Mouse (Mus musculus): ENCODE data around the gene Sox8.

The Sox8 gene

DNA sequence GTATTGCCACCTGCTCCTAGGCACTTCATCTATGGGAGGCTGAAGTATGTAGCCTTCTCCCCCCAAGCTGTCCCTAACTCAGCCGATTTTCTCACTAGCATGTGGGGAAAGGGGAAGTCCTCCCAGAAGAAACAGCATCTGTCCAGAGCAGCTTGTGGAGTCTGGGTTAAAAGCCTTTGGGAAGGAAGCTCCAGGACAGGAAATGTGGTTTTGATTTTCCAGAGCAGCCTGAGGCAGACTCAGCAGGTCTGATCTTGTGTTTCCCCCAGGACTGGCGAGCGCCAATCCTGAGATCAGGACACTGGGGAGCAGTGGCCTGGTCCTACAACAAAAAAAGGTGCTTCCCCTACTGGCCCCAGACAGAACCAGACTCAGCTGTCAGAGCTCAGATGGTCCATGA is 15.3 kb downstream of the Sox8 start:
- DNase-seq = no peak

DNA sequence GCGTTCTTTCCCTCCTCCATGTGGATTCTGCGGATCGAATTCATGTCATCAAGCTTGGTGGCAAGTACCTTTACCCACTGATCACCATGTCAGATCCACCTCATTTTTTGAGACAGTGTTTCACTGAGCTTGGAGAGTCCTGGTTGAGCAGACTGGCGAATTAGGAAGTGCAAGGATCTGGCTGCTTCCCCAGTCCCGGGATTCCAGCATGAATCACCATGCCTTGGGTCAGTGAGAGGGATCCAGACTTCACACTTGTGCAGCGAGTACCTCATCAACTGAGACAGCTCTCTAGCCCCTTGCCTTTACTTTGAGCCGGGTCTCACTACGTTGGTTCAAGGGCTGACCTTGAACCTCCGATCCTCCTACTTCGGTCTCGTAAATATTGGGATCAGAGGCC is 19.2 kb downstream of the Sox8 start:
- DNase-seq = no peak

DNA sequence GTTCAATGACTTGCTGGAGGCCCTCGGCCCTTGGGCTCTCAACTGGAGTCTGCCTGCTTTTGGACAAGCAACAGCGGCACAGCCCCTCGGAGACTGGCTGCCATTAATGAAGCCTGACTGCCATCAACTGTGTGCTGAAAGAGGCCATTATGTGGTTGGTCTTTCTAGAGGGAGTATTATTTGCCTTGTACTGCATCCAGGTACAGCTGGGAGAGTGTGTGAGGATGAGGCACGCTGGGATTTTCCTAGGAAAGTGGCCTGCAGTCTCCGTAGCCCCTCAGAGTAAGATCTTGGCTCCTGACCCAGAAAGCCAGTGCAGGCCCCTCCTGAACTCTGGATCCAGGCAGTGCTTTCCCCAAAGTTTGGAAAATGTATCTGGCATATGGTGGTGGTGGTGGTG is 20.5 kb downstream of the Sox8 start:
- DNase-seq = no peak

DNA sequence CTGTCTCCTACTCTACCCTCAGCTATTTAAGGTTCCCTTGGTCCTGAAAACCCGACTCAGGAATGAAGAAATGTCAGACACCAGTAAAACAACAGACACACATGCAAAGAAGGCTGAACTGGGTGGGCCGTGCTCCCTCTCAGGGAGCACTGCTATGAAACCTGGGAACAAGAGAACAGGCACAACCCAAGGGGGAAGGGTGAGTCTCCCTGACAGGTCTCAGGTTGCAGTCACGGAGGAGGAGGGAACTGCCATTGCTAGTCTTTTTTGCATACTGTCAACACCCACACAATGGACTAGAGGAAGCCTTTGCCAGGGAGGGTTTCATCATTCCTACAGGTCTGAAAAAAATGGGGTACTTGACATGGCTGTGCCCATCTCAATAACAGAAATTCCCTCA is 23.5 kb downstream of the Sox8 start:
- DNase-seq = no peak

DNA sequence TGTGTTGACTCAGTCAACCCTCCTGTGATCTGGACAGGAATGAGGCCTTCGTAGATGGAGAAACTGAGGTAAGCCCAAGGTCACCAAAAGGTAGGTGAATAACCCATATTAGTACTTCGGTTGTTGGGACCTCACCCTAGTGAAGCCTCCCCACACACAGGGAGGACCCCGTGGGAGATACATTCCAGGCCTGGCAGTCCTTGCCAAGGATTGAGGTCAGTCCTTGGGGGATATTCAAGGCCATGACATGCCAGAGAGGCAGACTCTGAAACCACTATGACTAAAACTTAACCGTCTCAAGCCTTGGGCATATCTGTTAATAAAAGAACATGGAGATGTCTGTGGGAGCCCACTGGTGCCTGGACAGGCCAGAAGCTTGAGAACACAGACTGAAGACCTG is 28.7 kb downstream of the Sox8 start:
- DNase-seq = no peak

DNA sequence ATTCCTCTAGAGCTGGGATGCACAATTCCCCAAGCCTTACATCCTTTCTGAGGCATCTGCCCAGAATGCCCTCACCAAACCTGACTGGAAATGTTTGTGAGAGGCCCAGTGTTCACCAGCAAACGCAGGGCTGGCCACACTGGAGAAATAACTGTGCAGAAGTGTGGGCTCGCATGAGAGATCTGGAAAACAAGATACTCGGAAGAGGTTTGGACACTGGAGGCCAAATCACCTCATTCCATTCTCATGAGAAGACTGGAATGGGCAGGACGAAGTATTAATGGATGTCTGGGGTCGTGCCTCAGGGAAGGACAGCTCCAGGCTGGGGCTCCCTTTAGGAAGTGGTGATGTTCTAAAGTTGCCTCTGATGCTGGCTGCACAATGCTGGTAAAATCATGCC is 29.8 kb downstream of the Sox8 start:
- no peak for DNase-seq

DNA sequence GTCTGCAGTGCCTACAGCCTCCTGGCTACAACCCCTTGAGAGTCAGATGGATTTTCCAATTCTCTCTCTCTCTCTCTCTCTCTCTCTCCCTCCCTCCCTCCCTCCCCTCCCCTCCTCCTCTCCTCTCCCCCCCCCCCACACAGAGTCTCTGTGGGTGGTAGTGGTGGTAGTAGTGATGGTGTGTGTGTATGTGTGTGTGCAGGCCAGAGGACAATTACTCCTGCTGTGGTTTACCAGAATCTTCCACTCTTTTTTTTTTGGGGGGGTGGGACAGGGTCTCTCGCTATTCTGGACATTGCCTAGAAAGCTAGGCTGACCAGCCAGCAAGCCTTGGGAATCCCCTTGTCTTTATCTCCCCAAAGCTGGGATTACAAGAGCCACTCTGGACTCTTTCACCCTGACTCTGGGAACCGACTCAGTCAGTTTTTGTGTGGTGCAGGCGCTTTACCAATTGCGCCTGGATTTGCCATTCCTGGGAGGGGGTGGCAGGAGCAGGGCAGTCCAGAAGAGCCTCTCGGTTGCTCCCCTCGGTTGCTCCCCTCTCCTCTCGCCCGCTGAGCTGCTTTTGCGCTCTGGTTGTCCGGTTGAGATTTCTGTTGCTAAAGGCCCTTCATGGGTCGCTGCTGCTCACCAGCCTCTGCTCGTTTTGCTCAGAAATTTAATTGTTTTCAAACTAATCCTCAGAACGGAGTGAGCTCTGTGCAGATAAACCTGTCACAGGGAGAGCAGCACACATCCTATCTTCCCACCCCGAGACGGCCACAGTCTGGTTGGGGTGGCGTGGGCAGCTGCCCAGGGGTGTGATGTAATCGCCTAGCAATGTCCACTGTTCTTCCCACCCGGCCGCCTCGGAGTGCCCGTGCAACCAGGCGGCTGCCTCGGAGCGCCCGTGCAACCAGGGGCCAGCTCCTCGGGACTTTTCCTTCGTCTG is 31.3 kb downstream of the Sox8 start:
- DNase-seq = peak; percentile 48 to 68

DNA sequence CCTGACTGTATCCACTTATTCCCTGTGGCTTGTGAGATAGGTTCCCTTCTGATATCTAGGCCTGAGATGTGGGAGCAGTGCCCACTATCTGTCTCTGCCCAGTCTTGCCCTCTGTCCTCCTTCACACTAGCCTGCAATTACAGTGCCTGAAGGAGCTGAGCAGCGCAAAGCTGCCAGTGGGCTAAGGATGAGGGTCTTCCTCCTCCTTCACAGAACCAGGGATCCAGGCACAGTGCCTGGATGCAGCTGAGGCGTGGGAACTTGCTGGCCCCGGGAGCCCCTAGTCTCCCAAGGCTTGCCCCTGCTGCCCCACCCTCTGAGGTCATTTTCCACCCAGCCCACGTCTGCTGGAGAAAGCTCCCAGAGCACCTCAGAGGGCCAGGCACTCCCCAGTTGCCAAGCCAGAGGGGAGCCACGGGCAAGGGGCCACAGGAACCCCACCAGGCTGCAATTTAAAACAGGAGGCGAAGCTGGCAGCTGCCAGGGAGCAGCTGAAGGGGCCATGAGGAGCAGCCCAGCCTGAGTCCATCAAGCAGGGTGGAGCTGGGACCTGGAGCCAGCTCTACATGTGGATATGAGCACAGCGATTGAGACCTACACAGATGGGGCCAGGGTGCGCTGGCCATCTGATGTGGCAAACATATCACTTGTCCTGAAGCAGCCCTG is 40.0 kb downstream of the Sox8 start:
- no peak for DNase-seq

DNA sequence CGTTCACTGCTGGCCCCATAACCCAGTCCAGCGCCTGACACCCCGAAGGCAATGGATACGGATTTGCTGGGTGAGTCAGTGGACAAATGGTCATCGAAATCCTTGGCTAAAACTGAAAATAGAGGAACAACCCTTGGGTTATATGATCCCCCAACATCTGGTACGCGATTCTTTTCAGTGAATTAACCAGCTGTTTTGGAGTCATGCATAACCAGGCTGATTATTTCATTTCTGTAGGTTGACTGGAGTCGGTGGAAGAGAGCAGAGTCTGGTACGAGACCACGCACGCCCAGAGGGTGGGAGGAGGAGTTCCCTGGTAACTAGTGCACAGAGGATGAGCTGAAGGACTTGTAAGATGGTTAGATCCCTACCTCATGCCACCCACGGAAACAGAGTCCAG is 48.4 kb downstream of the Sox8 start:
- DNase-seq = no peak

DNA sequence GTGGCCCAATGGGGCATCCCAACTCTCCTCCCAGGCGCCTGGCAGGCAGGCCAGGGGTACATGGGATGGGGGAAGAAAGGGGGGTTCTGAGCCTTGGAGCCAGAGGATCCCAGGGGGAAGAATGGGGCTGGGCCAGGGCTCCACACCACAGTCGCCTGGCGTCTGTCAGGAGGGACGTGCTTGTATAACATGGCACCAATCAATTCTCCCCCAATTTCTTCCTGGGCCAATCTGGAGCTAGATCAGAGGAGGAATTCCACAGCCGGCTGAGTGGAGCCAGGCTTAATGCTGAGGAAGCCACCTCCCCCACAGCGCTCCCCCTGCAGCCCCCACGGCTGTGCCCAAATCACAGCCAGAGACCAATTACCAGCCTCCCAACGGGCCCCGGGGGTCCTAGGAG is 50.0 kb downstream of the Sox8 start:
- DNase-seq = no peak

DNA sequence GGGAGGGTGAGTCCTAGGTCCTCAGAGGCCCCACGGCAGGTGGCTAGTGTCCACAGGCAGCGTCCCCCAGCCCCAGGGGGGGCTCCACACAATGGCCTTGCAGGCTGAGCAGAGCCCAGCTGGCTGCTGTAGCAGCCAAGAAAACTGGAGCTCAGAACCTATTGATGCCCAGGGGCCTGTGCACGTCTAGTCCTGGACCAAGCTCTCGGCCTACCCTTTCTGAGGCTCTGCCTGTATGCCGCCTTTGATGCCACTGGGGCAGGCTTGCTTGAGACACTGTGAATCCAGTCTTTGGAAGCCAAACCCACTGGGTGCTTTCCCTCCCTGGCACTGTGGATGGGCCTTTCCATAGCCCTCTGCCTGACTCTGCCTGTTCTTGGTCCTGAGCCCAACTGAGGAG is 51.0 kb downstream of the Sox8 start:
- DNase-seq = no peak

DNA sequence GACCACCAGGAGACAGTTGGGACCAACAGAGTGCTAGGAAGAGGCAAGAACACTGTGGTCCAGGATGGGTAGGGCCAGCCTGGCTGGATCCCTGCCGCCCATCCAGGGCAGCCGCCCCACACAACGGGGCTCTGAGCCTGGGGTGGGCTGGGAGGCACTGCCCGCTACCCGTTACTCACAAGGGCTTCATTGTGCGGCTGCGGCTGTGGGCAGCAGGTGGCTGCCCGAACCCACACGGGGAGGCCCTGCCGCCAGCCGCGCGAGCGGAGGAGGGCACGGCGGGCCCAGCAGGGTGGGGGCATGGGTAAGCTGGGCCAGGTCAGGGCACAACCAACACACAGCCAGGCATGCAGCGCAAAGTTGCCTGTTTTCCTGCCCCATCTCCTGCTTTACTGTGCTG is 52.3 kb downstream of the Sox8 start:
- DNase-seq = no peak

DNA sequence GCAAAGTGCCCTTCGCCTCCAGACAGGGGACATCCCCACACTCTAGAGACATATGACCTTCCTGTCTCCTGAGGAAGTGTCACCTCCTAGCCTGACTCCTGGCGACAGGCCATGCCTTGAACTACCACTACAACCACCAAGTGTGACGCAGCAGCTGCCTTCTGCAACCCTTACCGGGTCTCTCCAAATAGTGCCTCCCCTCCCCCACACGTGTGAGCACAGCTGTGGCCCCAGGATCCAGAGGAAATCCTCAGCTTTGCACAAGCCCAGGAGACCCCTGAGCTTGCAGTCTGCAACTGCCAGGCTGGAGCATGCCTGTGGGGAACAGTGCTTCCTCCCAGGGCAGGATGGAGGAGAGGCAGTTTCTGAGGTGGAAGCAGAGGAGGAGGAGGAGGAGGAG is 54.2 kb downstream of the Sox8 start:
- DNase-seq = peak in 1 of 2 experiments; percentile 35

Data from lung, postnatal 4 days (tissue).